Mouse (Mus musculus): Measurements from ENCODE around the gene Pgbd5. TPM values are rescaled to one million over a fixed set of nuclear protein-coding genes. Genes with fewer than 3 reads are reported as not detected.

Gene Pgbd5
- polyA plus RNA-seq, 1 experiment from 2014 or later = 2.6 TPM

Other genes starting within 250 kb of the Pgbd5 start
- gene Galnt2, start 208.3 kb downstream of the Pgbd5 start, polyA plus RNA-seq (2015; fragmentation: Nextera tagmentation; extraction: Ambion mirVana) = 42.0 and 46.2 TPM in 2 replicates
- 39.7 and 39.9 TPM in 2 replicates for gene Cog2, start 81.1 kb upstream of the Pgbd5 start, polyA plus RNA-seq (2015; fragmentation: Nextera tagmentation; extraction: Ambion mirVana)
- gene Agt, start 130.0 kb upstream of the Pgbd5 start, polyA plus RNA-seq (2015; fragmentation: Nextera tagmentation; extraction: Ambion mirVana) = 0.28 and 1.9 TPM in 2 replicates
- gene Capn9, start 136.5 kb upstream of the Pgbd5 start, polyA plus RNA-seq (2015; fragmentation: Nextera tagmentation; extraction: Ambion mirVana) = 0.08 TPM in 1 of 2 replicates, not detected in the other
- gene 2310022B05Rik, start 223.7 kb upstream of the Pgbd5 start, polyA plus RNA-seq (2015; fragmentation: Nextera tagmentation; extraction: Ambion mirVana) = 29.0 and 29.9 TPM in 2 replicates